Mouse (Mus musculus): ENCODE results near the gene 2310057N15Rik. TPM values are rescaled to one million over a fixed set of nuclear protein-coding genes. Genes with fewer than 3 reads are reported as not detected.

The 2310057N15Rik gene
- polyA plus RNA-seq, 1 experiment from 2014 or later = not detected

GRCm38 (mm10) chr16:88747943-88748342, 26.1 kb downstream of the 2310057N15Rik start:
- H3K9ac ChIP-seq = no peak overlapping the region
- DNase-seq (no peak), ATAC-seq (ENCODE audit: insufficient read depth) (no peak)
- no peaks in the 10 kb centered on the region for H3K9me3 ChIP-seq (ENCODE audit: low read depth, low read length)
- no peak overlapping the region for H3K27ac ChIP-seq (ENCODE audit: low read depth)
- no peaks in the 10 kb centered on the region for H3K4me1 ChIP-seq (ENCODE audit: insufficient read depth)
- no peaks in the 10 kb centered on the region for H3K36me3 ChIP-seq (ENCODE audit: insufficient read depth)
- H3K4me2 ChIP-seq = no peak overlapping the region
- WGBS = 78% methylated on average over 4 of the region's 4 CpGs
- no peak for TF ChIP-seq CTCF (IDR thresholded peaks at IDR 0.05; ENCODE audit: low read depth)
- no peak overlapping the region for H3K4me3 ChIP-seq (ENCODE audit: low read depth, low read length)
- no peaks in the 10 kb centered on the region for H3K27me3 ChIP-seq (ENCODE audit: insufficient read depth, low read length)

DNA sequence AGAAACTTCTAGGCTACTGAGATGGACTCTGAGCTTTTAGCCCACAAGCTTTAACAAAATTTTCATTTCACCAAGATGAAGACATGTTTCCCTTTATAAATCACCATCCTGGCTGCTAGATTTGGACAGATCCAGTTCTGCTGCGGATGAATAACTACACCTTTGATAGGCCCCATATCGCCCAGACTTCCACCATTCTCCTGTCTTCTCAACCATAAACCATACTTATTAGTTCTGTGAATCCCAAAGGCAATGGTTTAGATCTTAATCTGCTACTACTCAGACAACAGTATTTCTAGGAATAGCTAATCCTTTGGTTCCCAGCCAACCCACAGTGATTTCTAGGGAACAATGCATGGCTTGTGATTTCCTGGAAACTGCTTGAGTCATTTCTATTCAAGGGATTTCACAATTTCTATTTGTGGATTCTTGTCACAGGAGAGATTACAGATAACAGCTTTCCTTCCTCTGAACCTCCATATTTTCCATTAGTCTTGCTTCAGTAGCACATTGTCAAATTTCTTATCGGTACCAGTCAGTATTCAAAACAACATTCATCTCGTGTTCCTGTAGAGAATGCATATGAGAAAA, 29.2 kb downstream of the 2310057N15Rik start:
- no peaks in the 10 kb centered on the region for H3K4me1 ChIP-seq (ENCODE audit: insufficient read depth)
- H3K4me2 ChIP-seq = no peak overlapping the region
- WGBS = 61% methylated on average over 4 of the region's 4 CpGs
- no peak overlapping the region for H3K9ac ChIP-seq
- no peaks in the 10 kb centered on the region for H3K9me3 ChIP-seq (ENCODE audit: low read depth, low read length)
- H3K27ac ChIP-seq (ENCODE audit: low read depth) = no peak overlapping the region
- H3K36me3 ChIP-seq (ENCODE audit: insufficient read depth) = no peaks in the 10 kb centered on the region
- no peaks in the 10 kb centered on the region for H3K27me3 ChIP-seq (ENCODE audit: insufficient read depth, low read length)
- no peak for TF ChIP-seq CTCF (IDR thresholded peaks at IDR 0.05; ENCODE audit: low read depth)
- DNase-seq = peak; percentile 42
- no peak overlapping the region for H3K4me3 ChIP-seq (ENCODE audit: low read depth, low read length)
- no peak for ATAC-seq (ENCODE audit: insufficient read depth)

GRCm38 (mm10) chr16:88735391-88735790, 38.6 kb downstream of the 2310057N15Rik start:
- H3K9ac ChIP-seq = no peak overlapping the region
- no peak overlapping the region for H3K27ac ChIP-seq (ENCODE audit: low read depth)
- no peaks in the 10 kb centered on the region for H3K36me3 ChIP-seq (ENCODE audit: insufficient read depth)
- TF ChIP-seq CTCF (IDR thresholded peaks at IDR 0.05; ENCODE audit: low read depth) = no peak
- H3K9me3 ChIP-seq (ENCODE audit: low read depth, low read length) = no peaks in the 10 kb centered on the region
- H3K27me3 ChIP-seq (ENCODE audit: insufficient read depth, low read length) = no peaks in the 10 kb centered on the region
- WGBS = 47% methylated on average over 2 of the region's 2 CpGs
- H3K4me3 ChIP-seq (ENCODE audit: low read depth, low read length) = no peak overlapping the region
- no peaks in the 10 kb centered on the region for H3K4me1 ChIP-seq (ENCODE audit: insufficient read depth)
- DNase-seq (peak; percentile 27), ATAC-seq (ENCODE audit: insufficient read depth) (peak; percentile 24; the same call in 1 of the 2 replicates)
- no peak overlapping the region for H3K4me2 ChIP-seq

- no peak for TF ChIP-seq CTCF (IDR thresholded peaks at IDR 0.05; ENCODE audit: low read depth)
- no peaks in the 10 kb centered on the region for H3K27me3 ChIP-seq (ENCODE audit: insufficient read depth, low read length)
- no peaks in the 10 kb centered on the region for H3K36me3 ChIP-seq (ENCODE audit: insufficient read depth)
- H3K4me2 ChIP-seq = no peak within 1 kb of the TSS
- DNase-seq = no peak
- no peak within 1 kb of the TSS for H3K4me3 ChIP-seq (ENCODE audit: low read depth, low read length)
- H3K27ac ChIP-seq (ENCODE audit: low read depth) = no peak within 1 kb of the TSS
- H3K4me1 ChIP-seq (ENCODE audit: insufficient read depth) = no peaks in the 10 kb centered on the region
- H3K9me3 ChIP-seq (ENCODE audit: low read depth, low read length) = no peaks in the 10 kb centered on the region
- 80% methylated on average over 4 of the region's 4 CpGs for WGBS
- no peak within 1 kb of the TSS for H3K9ac ChIP-seq
- no peak for ATAC-seq (ENCODE audit: insufficient read depth)
These were observed 45.2 kb downstream of the 2310057N15Rik start, which contains the start of gene Krtap13-1 for GRCm38 (mm10) chr16:88728812-88729275. Gene Krtap13-1, plus strand, starts transcription at chr16:88728862.

Other genes with a start within 250 kb of the 2310057N15Rik start
- gene Cldn8, start 211.0 kb downstream of the 2310057N15Rik start, polyA plus RNA-seq (2014; fragmentation: Nextera tagmentation; extraction: Ambion mirVana) = 2.3 and 2.7 TPM in 2 replicates
- not detected in 2 replicates for gene Krtap24-1, start 161.9 kb downstream of the 2310057N15Rik start, polyA plus RNA-seq (2014; fragmentation: Nextera tagmentation; extraction: Ambion mirVana)
- gene 2310079G19Rik, start 146.5 kb downstream of the 2310057N15Rik start, polyA plus RNA-seq (2014; fragmentation: Nextera tagmentation; extraction: Ambion mirVana) = not detected in 2 replicates
- not detected in 2 replicates for gene Krtap26-1, start 126.4 kb downstream of the 2310057N15Rik start, polyA plus RNA-seq (2014; fragmentation: Nextera tagmentation; extraction: Ambion mirVana)
- not detected in 2 replicates for gene Krtap27-1, start 102.5 kb downstream of the 2310057N15Rik start, polyA plus RNA-seq (2014; fragmentation: Nextera tagmentation; extraction: Ambion mirVana)
- not detected in 2 replicates for gene 2310061N02Rik, start 66.2 kb downstream of the 2310057N15Rik start, polyA plus RNA-seq (2014; fragmentation: Nextera tagmentation; extraction: Ambion mirVana)
- not detected in 2 replicates for gene Krtap13-1, start 45.3 kb downstream of the 2310057N15Rik start, polyA plus RNA-seq (2014; fragmentation: Nextera tagmentation; extraction: Ambion mirVana)
- gene Krtap13, start 22.6 kb downstream of the 2310057N15Rik start, polyA plus RNA-seq (2014; fragmentation: Nextera tagmentation; extraction: Ambion mirVana) = not detected in 2 replicates
- not detected in 2 replicates for gene 2310034C09Rik, start 15.4 kb downstream of the 2310057N15Rik start, polyA plus RNA-seq (2014; fragmentation: Nextera tagmentation; extraction: Ambion mirVana)
- gene Gm5965, start 3.7 kb upstream of the 2310057N15Rik start, polyA plus RNA-seq (2014; fragmentation: Nextera tagmentation; extraction: Ambion mirVana) = not detected in 2 replicates
- not detected in 2 replicates for gene Gm20741, start 38.0 kb upstream of the 2310057N15Rik start, polyA plus RNA-seq (2014; fragmentation: Nextera tagmentation; extraction: Ambion mirVana)
- not detected in 2 replicates for gene Krtap15, start 46.0 kb upstream of the 2310057N15Rik start, polyA plus RNA-seq (2014; fragmentation: Nextera tagmentation; extraction: Ambion mirVana)
- gene Krtap14, start 51.9 kb upstream of the 2310057N15Rik start, polyA plus RNA-seq (2014; fragmentation: Nextera tagmentation; extraction: Ambion mirVana) = not detected in 2 replicates
- not detected in 2 replicates for gene Krtap19-1, start 95.2 kb upstream of the 2310057N15Rik start, polyA plus RNA-seq (2014; fragmentation: Nextera tagmentation; extraction: Ambion mirVana)
- gene Krtap19-2, start 100.1 kb upstream of the 2310057N15Rik start, polyA plus RNA-seq (2014; fragmentation: Nextera tagmentation; extraction: Ambion mirVana) = not detected in 2 replicates
- gene Krtap19-3, start 103.8 kb upstream of the 2310057N15Rik start, polyA plus RNA-seq (2014; fragmentation: Nextera tagmentation; extraction: Ambion mirVana) = not detected in 2 replicates
- not detected in 2 replicates for gene Krtap19-4, start 110.9 kb upstream of the 2310057N15Rik start, polyA plus RNA-seq (2014; fragmentation: Nextera tagmentation; extraction: Ambion mirVana)
- gene Krtap19-5, start 122.3 kb upstream of the 2310057N15Rik start, polyA plus RNA-seq (2014; fragmentation: Nextera tagmentation; extraction: Ambion mirVana) = not detected in 2 replicates
- gene Krtap19-9b, start 158.1 kb upstream of the 2310057N15Rik start, polyA plus RNA-seq (2014; fragmentation: Nextera tagmentation; extraction: Ambion mirVana) = not detected in 2 replicates
- not detected in 2 replicates for gene Krtap16-3, start 188.7 kb upstream of the 2310057N15Rik start, polyA plus RNA-seq (2014; fragmentation: Nextera tagmentation; extraction: Ambion mirVana)
- gene Krtap22-2, start 236.6 kb upstream of the 2310057N15Rik start, polyA plus RNA-seq (2014; fragmentation: Nextera tagmentation; extraction: Ambion mirVana) = not detected in 2 replicates
- gene Gm10229, start 241.1 kb upstream of the 2310057N15Rik start, polyA plus RNA-seq (2014; fragmentation: Nextera tagmentation; extraction: Ambion mirVana) = not detected in 2 replicates